Mouse (Mus musculus) ES-E14 (cell line): ENCODE results near the gene Trpm1. TPM values are rescaled to one million over a fixed set of nuclear protein-coding genes. Genes with fewer than 3 reads are reported as not detected.

Experiments
- DNase-seq: peaks from one replicate; pipeline ENCODE4 v3.0.0-alpha.2; 2013; ENCODE audit warnings: low read depth, low spot score
- H3K27ac ChIP-seq: 2 replicates; pipeline ENCODE4 v1.5.1; 2012; ENCODE audit warnings: low read depth, mild to moderate bottlenecking, low read length, moderate library complexity, mixed read lengths; ENCODE audit not compliant: poor library complexity, insufficient read depth, severe bottlenecking
- H3K36me3 ChIP-seq: 2 replicates; pipeline ENCODE4 v1.6.1; 2012; ENCODE audit warnings: mild to moderate bottlenecking, low read length, moderate library complexity, mixed read lengths; ENCODE audit not compliant: control insufficient read depth, poor library complexity, insufficient read depth, severe bottlenecking
- H3K4me1 ChIP-seq, 2 experiments: fragments of 150-350 bp in 1 of 2; sonication (generic) in 1 of 2; 2 replicates each; pipeline ENCODE4 v1.6.1; 2012; ENCODE audit warnings: low read length in 2 of 2, mild to moderate bottlenecking in 1 of 2, mixed read lengths in 1 of 2; ENCODE audit not compliant: control insufficient read depth in 2 of 2, insufficient read depth in 2 of 2, poor library complexity in 1 of 2
- H3K4me3 ChIP-seq, 2 experiments: fragments of 150-350 bp in 1 of 2; sonication (generic) in 1 of 2; 2 replicates each; pipeline ENCODE4 v1.5.1; 2012; ENCODE audit warnings: low read length in 2 of 2, low read depth in 1 of 2, mild to moderate bottlenecking in 1 of 2, mixed read lengths in 1 of 2; ENCODE audit not compliant: insufficient read depth in 1 of 2, poor library complexity in 1 of 2, severe bottlenecking in 1 of 2
- H3K9ac ChIP-seq: 2 replicates; pipeline ENCODE4 v1.6.1; 2012; ENCODE audit warnings: low read depth, mild to moderate bottlenecking, low read length, mixed read lengths; ENCODE audit not compliant: poor library complexity, insufficient read depth, severe bottlenecking
- H3K9me3 ChIP-seq: fragments of 150-350 bp; sonication (generic); 2 replicates; pipeline ENCODE4 v1.6.1; 2012; ENCODE audit warnings: low read depth, mild to moderate bottlenecking, low read length; ENCODE audit not compliant: control insufficient read depth, insufficient read depth
- CHD2 ChIP-seq: IDR thresholded peaks from 2 replicates; pipeline ENCODE4 v1.6.1; 2014; ENCODE audit warnings: mild to moderate bottlenecking, low read depth, low read length, inconsistent platforms
- HCFC1 ChIP-seq: IDR thresholded peaks from 2 replicates; pipeline ENCODE4 v1.6.1; 2012; ENCODE audit warnings: low read length, inconsistent platforms, borderline replicate concordance; ENCODE audit not compliant: insufficient read depth
- MAFK ChIP-seq: IDR thresholded peaks from 2 replicates; pipeline ENCODE4 v1.6.1; 2014; ENCODE audit warnings: mild to moderate bottlenecking, low read depth, low read length, inconsistent platforms; ENCODE audit not compliant: insufficient read depth
- ZC3H11A ChIP-seq: IDR thresholded peaks from 2 replicates; pipeline ENCODE4 v1.6.1; 2012; ENCODE audit warnings: low read depth, mild to moderate bottlenecking, inconsistent platforms, low read length, borderline replicate concordance
- ZNF384 ChIP-seq: IDR thresholded peaks from 2 replicates; pipeline ENCODE4 v1.6.1; 2012; ENCODE audit warnings: low read depth, low read length, inconsistent platforms
- in situ Hi-C, 2 experiments: fragments of 600-800 bp; cut with MboI; formaldehyde crosslinking; loops; one replicate each; pipeline ENCODE4 v1.15.1; 2025; ENCODE audit warnings: low sequenced_read_pairs in 2 of 2, inconsistent platforms in 1 of 2; ENCODE audit not compliant: unreplicated experiment in 2 of 2
- total RNA-seq: library from RNA; depleted of rRNA; stranded (reverse); fragments of 300-350 nt; gene quantifications from 2 replicates; pipeline ENCODE4 v1.2.3, GENCODE M21; 2012

Gene Trpm1
- total RNA-seq, 1 experiment, result 0.94 TPM

GRCm38 (mm10) chr7:64231996-64232395 lies 78.4 kb downstream of the Trpm1 start:
- no peaks in the 10 kb centered on the region for H3K9me3 ChIP-seq

DNA sequence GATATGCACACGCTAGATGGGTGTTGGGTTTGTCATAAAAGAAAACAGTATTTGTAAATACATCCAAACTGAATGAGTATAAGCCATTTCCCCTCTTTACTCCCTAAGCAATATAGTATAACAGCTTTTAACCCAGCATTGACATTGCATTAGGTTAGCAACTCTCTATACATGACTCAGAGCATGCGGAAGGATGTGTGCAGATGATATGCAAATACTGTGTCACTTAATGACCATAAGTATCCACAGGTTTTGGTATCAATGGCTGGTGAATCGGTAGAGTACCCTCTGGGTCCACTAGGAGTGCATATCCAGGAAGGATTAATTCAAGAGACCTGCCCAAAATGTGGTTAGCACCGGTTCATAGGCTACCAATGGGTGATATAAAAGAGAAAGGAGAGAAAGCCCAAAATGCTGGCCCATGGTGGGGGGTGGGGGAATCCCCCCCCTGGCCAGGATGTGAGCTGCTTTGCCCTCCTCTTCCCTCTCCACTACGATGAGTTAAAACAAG lies 80.7 kb downstream of the Trpm1 start:
- no peak for DNase-seq
- TF ChIP-seq CHD2, result no peak
- TF ChIP-seq ZC3H11A, result no peak
- no peak for TF ChIP-seq ZNF384
- no peak for TF ChIP-seq HCFC1
- no peak for TF ChIP-seq MAFK
- H3K9ac ChIP-seq, result no peak overlapping the region
- H3K4me3 ChIP-seq, result no peak overlapping the region
- H3K36me3 ChIP-seq, result no peaks in the 10 kb centered on the region
- H3K9me3 ChIP-seq, result no peaks in the 10 kb centered on the region
- H3K27ac ChIP-seq, result no peak overlapping the region
- H3K4me1 ChIP-seq, result no peaks in the 10 kb centered on the region
- in situ Hi-C loops, result no loop called here

More at GRCm38 (mm10) chr7:64231996-64232395, 78.4 kb downstream of the Trpm1 start:
- Histone ChIP-seq H3K4me3 (no peak overlapping the region), H3K9ac (no peak overlapping the region), H3K36me3 (no peaks in the 10 kb centered on the region), H3K4me1 (no peaks in the 10 kb centered on the region), H3K27ac (no peak overlapping the region)
- in situ Hi-C loops, result no loop called here
- TF ChIP-seq ZC3H11A (no peak), CHD2 (no peak), ZNF384 (no peak), HCFC1 (no peak), MAFK (no peak)
- DNase-seq, result no peak

- H3K4me1 ChIP-seq, result no peaks in the 10 kb centered on the region
- H3K9me3 ChIP-seq, result no peaks in the 10 kb centered on the region
- in situ Hi-C loops, result no loop called here
- DNase-seq, result no peak
- H3K9ac ChIP-seq, result no peak overlapping the region
- TF ChIP-seq ZC3H11A (no peak), HCFC1 (no peak), MAFK (no peak), ZNF384 (no peak), CHD2 (no peak)
- no peak overlapping the region for H3K4me3 ChIP-seq
- no peaks in the 10 kb centered on the region for H3K36me3 ChIP-seq
- H3K27ac ChIP-seq, result no peak overlapping the region
Observed at GRCm38 (mm10) chr7:64236521-64236920, 82.9 kb downstream of the Trpm1 start.

DNA sequence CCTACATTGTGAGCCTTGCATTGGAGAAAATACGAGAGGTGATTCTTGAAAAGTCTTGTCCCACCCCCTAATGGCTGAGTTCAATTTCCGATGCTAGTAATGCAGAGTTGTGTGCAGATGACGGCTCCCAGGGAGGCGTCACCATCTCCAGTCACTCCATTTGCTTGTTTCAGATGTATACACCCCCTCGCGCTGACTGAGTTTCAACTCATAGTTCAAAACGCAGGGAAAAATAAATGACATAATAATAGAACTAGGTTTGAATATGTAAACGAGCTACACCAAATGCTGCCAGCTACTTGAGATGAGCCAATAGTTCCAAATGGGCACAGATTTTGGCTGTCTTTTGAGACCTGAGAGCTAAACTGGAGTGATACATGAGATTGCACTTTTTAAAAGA lies 84.1 kb downstream of the Trpm1 start:
- in situ Hi-C loops, result no loop called here
- TF ChIP-seq ZC3H11A (no peak), CHD2 (no peak), HCFC1 (no peak), ZNF384 (no peak), MAFK (no peak)
- no peak overlapping the region for H3K27ac ChIP-seq
- no peak overlapping the region for H3K9ac ChIP-seq
- H3K9me3 ChIP-seq, result no peaks in the 10 kb centered on the region
- DNase-seq, result no peak
- no peaks in the 10 kb centered on the region for H3K36me3 ChIP-seq
- H3K4me1 ChIP-seq, result no peaks in the 10 kb centered on the region
- H3K4me3 ChIP-seq, result no peak overlapping the region
